Mouse (Mus musculus): Measurements from ENCODE around the gene 2410141K09Rik. TPM values are rescaled to one million over a fixed set of nuclear protein-coding genes. Genes with fewer than 3 reads are reported as not detected.
"Not testable (repeated sequence)": the region's sequence is repeated elsewhere in the genome, so short reads cannot be mapped to it uniquely, and the experiment has no call there.

The 2410141K09Rik gene
- polyA plus RNA-seq (2015; fragmentation: Nextera tagmentation; extraction: Ambion mirVana): not detected in 2 replicates

GRCm38 (mm10) chr13:66441018-66441417 lies at the start of gene 2410141K09Rik:
TSS of gene 2410141K09Rik (minus strand) at chr13:66441118.
- H3K9ac ChIP-seq; ATAC-seq (replicated peaks; ENCODE audit: insufficient number of reproducible peaks, insufficient read depth, low FRiP score, low read depth); H3K4me2 ChIP-seq; H3K4me3 ChIP-seq; H3K36me3 ChIP-seq; H3K27me3 ChIP-seq; H3K9me3 ChIP-seq (replicated peaks); H3K4me1 ChIP-seq (replicated peaks); H3K27ac ChIP-seq: not testable (repeated sequence)
- WGBS: no CpG with 5 or more reads among the region's 6 CpGs

DNA sequence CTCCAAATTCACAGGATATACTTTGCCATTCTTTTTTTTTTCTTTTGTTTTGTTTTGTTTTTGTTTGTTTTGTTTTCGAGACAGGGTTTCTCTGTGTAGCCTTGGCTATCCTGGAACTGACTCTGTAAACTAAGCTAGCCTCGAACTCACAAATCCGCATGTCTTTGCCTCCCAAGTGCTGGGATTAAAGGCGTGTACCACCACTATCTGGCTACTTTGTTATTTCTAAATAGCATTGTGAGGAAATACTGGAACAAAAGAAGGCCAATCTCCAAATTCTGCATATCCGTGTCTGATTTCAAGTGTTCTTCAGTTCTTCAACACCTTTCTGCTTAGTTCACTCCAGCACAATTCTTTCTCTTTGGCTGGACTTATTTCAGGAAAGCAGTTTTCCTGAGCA lies 14.1 kb downstream of the 2410141K09Rik start:
- H3K27me3 ChIP-seq; H3K9me3 ChIP-seq (replicated peaks); H3K9ac ChIP-seq; ATAC-seq (replicated peaks; ENCODE audit: insufficient number of reproducible peaks, insufficient read depth, low FRiP score, low read depth); H3K36me3 ChIP-seq; H3K4me2 ChIP-seq; H3K4me3 ChIP-seq; H3K27ac ChIP-seq; H3K4me1 ChIP-seq (replicated peaks): not testable (repeated sequence)
- no CpG with 5 or more reads among the region's 5 CpGs for WGBS

DNA sequence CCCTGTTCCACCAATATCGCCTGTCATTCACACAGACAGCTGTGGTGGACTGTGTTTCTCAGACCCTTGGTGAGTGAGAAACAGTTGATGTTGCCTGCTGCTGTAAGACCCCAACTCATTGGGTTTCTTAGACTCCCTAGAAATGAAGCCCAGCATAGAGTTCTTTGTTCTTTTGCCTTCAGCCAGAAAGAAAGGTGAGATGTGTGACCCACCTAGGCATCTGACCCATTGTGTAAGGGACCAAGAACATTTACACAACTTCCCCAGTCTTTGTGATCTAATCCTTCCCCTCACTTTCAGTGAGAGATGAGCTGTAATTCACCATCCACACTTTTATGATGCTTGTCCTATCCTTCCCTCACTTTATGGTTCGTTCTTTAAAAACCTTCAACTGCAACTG lies 26.0 kb downstream of the 2410141K09Rik start:
- not testable (repeated sequence) for H3K4me2 ChIP-seq; H3K27me3 ChIP-seq; H3K4me1 ChIP-seq (replicated peaks); ATAC-seq (replicated peaks; ENCODE audit: insufficient number of reproducible peaks, insufficient read depth, low FRiP score, low read depth); H3K36me3 ChIP-seq; H3K27ac ChIP-seq; H3K9ac ChIP-seq; H3K9me3 ChIP-seq (replicated peaks); H3K4me3 ChIP-seq
- 0% methylated on average over 1 of the region's 2 CpGs for WGBS

Other genes starting within 250 kb of the 2410141K09Rik start
- not detected in 2 replicates for gene Gm10772, start 213.5 kb downstream of the 2410141K09Rik start, polyA plus RNA-seq (2015; fragmentation: Nextera tagmentation; extraction: Ambion mirVana)